Mouse (Mus musculus) C2C12 (cell line): ENCODE data around the gene Map3k11. TPM values are rescaled to one million over a fixed set of nuclear protein-coding genes. Genes with fewer than 3 reads are reported as not detected.

Experiments used
- H3K27me3 ChIP-seq: one replicate; pipeline ENCODE4 v1.6.1; 2011; ENCODE audit not compliant: control insufficient read depth, insufficient read depth, insufficient read length
- H3K36me3 ChIP-seq: one replicate; pipeline ENCODE4 v1.6.1; 2011; ENCODE audit not compliant: control insufficient read depth, insufficient read depth
- H3K4me3 ChIP-seq: one replicate; pipeline ENCODE4 v1.5.1; 2011; ENCODE audit warnings: mild to moderate bottlenecking, control low read depth; ENCODE audit not compliant: poor library complexity, insufficient read depth, severe bottlenecking
- H3K79me2 ChIP-seq: one replicate; pipeline ENCODE4 v1.6.1; 2011; ENCODE audit not compliant: control insufficient read depth, insufficient read depth
- H3K79me3 ChIP-seq: one replicate; pipeline ENCODE4 v1.6.1; 2011; ENCODE audit warnings: low read depth, control low read depth
- H3ac ChIP-seq: one replicate; pipeline ENCODE3; 2011; ENCODE audit warnings: low read depth; ENCODE audit not compliant: control insufficient read depth, insufficient read length
- CEBPB ChIP-seq: IDR thresholded peaks from one replicate; pipeline ENCODE4 v1.6.1; 2011; ENCODE audit warnings: low read depth, mild to moderate bottlenecking, control low read depth, moderate library complexity
- CTCF ChIP-seq: IDR thresholded peaks from one replicate; pipeline ENCODE4 v1.5.1; 2011; ENCODE audit not compliant: control insufficient read depth, insufficient read depth, insufficient read length
- FOSL1 ChIP-seq: IDR thresholded peaks from one replicate; pipeline ENCODE4 v1.8.0; 2011; ENCODE audit warnings: mild to moderate bottlenecking, low read length; ENCODE audit not compliant: poor library complexity, insufficient read depth, severe bottlenecking
- MAX ChIP-seq: IDR thresholded peaks from one replicate; pipeline ENCODE4 v1.6.1; 2011; ENCODE audit warnings: mild to moderate bottlenecking, control low read depth
- MYOD1 ChIP-seq: IDR thresholded peaks from one replicate; pipeline ENCODE4 v1.6.1; 2011; ENCODE audit warnings: low read depth; ENCODE audit not compliant: control insufficient read depth, insufficient read length
- MYOG ChIP-seq: IDR thresholded peaks from one replicate; pipeline ENCODE4 v1.6.1; 2011; ENCODE audit not compliant: control insufficient read depth, insufficient read length; ENCODE audit errors: extremely low read depth
- USF1 ChIP-seq: IDR thresholded peaks from one replicate; pipeline ENCODE4 v1.6.1; 2011; ENCODE audit warnings: low read depth, mild to moderate bottlenecking, control low read depth, moderate library complexity
- polyA plus RNA-seq: library from polyadenylated mRNA; unstranded; fragments of >200 nt; fragmentation: generic; extraction: Trizol; gene quantifications from one replicate; pipeline ENCODE4 v1.2.1, GENCODE M21; 2012; ENCODE audit warnings: missing spikeins

Map3k11 gene
- polyA plus RNA-seq, 1 experiment: 24.2 TPM

DNA sequence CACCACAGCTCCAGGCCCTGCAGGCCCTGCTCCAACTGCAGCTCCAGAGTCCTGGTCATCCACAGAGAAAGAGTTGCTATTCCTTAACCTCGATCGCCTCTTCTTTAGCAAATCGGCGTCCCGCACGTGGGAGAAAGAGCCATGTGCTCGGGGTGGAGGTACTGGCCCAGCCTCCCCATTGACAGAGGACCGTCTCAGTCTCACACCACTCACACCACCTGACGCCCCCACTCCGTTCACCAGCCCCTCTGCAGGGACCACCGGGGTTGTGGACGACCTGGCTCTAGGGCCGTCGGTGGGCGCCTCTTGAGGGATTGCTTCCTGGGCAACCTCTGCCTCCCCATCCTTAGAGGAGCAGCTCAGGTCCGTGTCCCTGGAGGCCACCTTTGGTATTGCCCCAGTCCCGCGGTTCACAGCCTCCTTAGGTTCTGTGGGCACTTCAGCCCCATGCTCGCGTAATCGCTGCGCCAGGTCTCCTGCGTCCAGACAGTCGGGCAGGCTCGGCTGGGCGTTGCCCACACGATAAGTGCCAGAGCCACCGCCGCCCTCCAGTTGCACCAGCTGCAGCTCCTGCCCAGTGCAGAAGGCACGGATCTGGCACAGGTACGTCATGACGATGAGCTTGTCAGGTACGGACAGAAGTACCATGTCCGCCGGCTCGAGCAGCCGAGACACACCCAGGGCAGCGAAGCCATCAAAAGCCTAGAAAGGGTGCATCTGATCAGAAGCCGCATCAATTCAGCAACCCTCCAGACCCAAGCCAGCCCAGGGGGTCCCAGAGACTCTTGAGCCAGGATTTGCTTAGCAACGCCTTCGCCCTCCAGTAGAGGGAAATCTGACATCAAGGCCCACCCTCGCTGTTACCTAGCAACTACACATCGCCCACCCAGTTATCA, 27.5 kb downstream of the Map3k11 start:
- TF ChIP-seq MYOD1: no peak
- TF ChIP-seq MAX: no peak
- Histone ChIP-seq H3K79me2 (peaks cover 46% of the 10 kb centered on the region), H3K27me3 (no peaks in the 10 kb centered on the region), H3ac (no peak overlapping the region), H3K4me3 (no peak overlapping the region), H3K79me3 (peaks cover 18% of the 10 kb centered on the region), H3K36me3 (peaks cover 83% of the 10 kb centered on the region)

DNA sequence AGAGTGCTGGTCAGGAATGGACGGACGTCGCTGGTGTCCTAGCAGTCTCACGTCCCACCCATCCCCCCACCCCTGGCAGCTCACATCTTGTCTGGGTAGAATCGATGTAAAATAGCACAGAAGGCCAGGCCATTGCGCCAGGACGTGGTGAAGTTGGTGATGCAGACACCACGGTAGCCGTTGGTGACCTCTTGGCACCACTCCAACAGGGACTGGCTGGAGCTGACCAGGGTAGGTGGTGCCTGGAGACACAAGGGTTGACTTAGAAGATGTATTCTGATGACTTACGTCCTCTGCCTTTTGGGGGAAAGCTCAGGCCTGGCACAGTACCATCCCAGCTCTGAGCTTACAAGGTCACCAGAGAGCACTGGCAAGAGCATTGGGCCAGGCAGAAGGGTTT, 28.4 kb downstream of the Map3k11 start:
- no peak overlapping the region for H3K4me3 ChIP-seq
- H3K79me2 ChIP-seq: peaks cover 44% of the 10 kb centered on the region
- H3K36me3 ChIP-seq: peaks cover 88% of the 10 kb centered on the region
- H3K79me3 ChIP-seq: peaks cover 17% of the 10 kb centered on the region
- no peak for TF ChIP-seq MAX
- no peak for TF ChIP-seq MYOD1
- TF ChIP-seq FOSL1: no peak
- TF ChIP-seq MYOG: no peak
- TF ChIP-seq CTCF: no peak
- TF ChIP-seq USF1: no peak
- TF ChIP-seq CEBPB: no peak
- no peaks in the 10 kb centered on the region for H3K27me3 ChIP-seq
- H3ac ChIP-seq: no peak overlapping the region

DNA sequence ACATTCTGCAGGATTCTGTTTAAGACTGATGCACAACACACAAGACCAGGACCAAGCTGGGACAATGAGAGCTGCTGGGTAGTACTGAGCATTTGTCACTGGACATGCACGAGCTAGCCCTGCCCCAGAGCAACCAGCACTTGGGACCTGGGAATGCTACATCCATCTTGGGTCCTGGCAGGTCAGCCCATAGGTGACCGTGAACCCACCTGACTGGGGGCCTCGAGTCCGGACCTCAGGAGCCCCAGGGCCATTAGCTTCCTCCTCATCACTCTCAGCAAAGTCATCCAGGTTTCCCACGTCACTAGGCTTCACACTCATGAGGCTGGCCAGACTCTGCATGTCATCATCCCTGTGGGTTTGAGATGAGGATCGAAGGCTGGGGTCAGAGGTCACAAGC, 32.7 kb downstream of the Map3k11 start:
- Histone ChIP-seq H3ac (no peak overlapping the region), H3K79me3 (peaks cover 28% of the 10 kb centered on the region), H3K79me2 (peaks cover 47% of the 10 kb centered on the region), H3K36me3 (peaks cover 65% of the 10 kb centered on the region), H3K27me3 (no peaks in the 10 kb centered on the region), H3K4me3 (no peak overlapping the region)
- TF ChIP-seq MYOG: no peak
- no peak for TF ChIP-seq USF1

DNA sequence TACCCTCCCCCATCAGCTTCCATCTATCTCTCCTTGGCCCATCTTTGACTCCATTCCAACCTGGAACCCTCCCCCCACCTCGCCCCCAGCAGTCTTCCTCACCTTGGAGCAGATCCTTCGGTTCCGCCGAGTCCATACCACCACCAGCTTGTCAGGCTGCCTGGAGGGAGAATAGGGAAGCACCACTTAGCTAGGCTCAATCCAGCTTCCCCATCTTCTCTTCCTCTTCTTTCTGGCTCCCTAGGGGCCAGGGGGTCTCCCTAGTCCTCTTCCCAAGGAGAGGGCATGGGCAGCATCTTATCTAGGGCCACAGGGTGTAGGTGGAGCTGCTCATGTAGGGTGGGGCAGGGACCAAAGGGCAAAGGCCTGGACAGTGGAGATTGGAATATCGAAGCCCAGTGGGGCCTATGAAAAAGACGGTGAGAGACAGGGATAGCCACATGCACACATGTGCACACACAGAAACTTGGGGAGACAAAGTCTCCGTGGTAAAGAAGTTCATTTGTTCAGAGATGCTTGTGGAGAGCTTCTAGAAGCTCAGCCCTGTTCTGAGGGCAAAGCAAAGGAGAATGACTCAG, 34.4 kb downstream of the Map3k11 start:
- no peak overlapping the region for H3ac ChIP-seq
- H3K79me3 ChIP-seq: peaks cover 31% of the 10 kb centered on the region
- H3K4me3 ChIP-seq: no peak overlapping the region
- H3K79me2 ChIP-seq: peaks cover 54% of the 10 kb centered on the region
- H3K36me3 ChIP-seq: peaks cover 50% of the 10 kb centered on the region
- no peaks in the 10 kb centered on the region for H3K27me3 ChIP-seq
- TF ChIP-seq MAX (no peak), CTCF (no peak), MYOG (no peak), MYOD1 (no peak), CEBPB (no peak), FOSL1 (no peak), USF1 (no peak)

DNA sequence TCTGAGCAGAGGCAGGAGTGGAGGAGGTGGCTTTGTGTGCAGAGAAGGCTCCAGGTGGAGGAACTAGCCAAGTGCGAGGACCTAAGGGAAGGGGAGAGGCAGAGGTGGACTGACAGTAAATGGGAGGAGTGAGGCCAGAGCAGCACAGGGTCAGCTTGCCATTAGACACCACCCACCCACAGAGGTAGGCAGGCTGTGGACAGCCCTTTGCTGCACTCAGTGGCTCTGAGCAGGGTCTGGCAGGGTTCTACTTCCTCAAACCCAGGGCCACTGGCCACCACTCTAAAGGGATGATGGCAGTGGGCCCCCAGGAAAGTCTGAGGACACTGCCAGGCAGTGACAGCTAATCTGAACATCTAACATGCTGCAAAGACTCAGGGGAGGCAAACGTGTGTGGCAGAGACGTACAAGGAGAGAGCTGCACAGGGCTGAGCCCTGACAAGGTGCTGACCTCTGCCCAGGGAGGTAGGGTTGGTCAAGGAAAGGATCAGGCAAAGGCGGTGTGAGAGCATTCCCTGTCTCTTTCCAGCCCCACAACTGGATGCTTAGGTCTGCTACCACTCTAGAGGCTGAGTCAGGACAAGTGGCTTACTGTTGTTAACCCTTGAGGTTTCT, 35.5 kb downstream of the Map3k11 start:
- Histone ChIP-seq H3K4me3 (peak overlapping the region; percentile 45), H3K79me2 (peaks cover 65% of the 10 kb centered on the region), H3K27me3 (no peaks in the 10 kb centered on the region), H3K79me3 (peaks cover 42% of the 10 kb centered on the region), H3K36me3 (peaks cover 45% of the 10 kb centered on the region), H3ac (peak overlapping the region; percentile 61)
- TF ChIP-seq MAX (no peak), FOSL1 (no peak), MYOG (no peak), CEBPB (no peak), CTCF (no peak), MYOD1 (no peak), USF1 (no peak)

DNA sequence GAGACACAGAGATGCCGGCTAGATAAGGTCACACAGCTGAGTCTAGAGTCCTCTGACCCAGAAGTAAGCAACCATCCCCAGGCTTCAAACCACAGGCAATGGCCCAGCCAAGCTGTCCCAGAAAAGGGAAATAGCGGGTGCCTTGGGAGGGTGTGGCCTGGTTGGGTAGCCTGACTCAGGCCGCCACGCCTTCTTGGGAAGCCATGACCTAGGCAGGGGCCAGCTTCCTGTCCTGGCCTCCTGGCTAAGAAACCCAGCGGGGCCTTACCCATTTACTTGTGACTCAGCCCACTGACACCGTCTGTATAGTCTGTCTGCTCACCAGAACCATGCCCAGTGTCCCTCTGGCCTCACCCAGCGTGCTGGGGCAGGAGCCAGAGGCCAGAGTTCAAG, 36.0 kb downstream of the Map3k11 start:
- Histone ChIP-seq H3K4me3 (peak overlapping the region; percentile 45), H3ac (peak overlapping the region; percentile 1)

More for the DNA sequence above, 36.0 kb downstream of the Map3k11 start:
- Histone ChIP-seq H3K79me2 (peaks cover 70% of the 10 kb centered on the region), H3K27me3 (no peaks in the 10 kb centered on the region), H3K36me3 (peaks cover 40% of the 10 kb centered on the region), H3K79me3 (peaks cover 44% of the 10 kb centered on the region)
- TF ChIP-seq MYOG (no peak), MAX (peak; percentile 82)
